Mouse (Mus musculus): Measurements from ENCODE around the gene Jmjd6. TPM values are rescaled to one million over a fixed set of nuclear protein-coding genes. Genes with fewer than 3 reads are reported as not detected.
A peak's percentile ranks its signal among the peaks of the same experiment; 100 is the strongest.

The Jmjd6 gene
- 88.3 and 97.5 TPM in 2 replicates for polyA plus RNA-seq (2016; fragmentation: Nextera tagmentation; extraction: Ambion mirVana)

DNA sequence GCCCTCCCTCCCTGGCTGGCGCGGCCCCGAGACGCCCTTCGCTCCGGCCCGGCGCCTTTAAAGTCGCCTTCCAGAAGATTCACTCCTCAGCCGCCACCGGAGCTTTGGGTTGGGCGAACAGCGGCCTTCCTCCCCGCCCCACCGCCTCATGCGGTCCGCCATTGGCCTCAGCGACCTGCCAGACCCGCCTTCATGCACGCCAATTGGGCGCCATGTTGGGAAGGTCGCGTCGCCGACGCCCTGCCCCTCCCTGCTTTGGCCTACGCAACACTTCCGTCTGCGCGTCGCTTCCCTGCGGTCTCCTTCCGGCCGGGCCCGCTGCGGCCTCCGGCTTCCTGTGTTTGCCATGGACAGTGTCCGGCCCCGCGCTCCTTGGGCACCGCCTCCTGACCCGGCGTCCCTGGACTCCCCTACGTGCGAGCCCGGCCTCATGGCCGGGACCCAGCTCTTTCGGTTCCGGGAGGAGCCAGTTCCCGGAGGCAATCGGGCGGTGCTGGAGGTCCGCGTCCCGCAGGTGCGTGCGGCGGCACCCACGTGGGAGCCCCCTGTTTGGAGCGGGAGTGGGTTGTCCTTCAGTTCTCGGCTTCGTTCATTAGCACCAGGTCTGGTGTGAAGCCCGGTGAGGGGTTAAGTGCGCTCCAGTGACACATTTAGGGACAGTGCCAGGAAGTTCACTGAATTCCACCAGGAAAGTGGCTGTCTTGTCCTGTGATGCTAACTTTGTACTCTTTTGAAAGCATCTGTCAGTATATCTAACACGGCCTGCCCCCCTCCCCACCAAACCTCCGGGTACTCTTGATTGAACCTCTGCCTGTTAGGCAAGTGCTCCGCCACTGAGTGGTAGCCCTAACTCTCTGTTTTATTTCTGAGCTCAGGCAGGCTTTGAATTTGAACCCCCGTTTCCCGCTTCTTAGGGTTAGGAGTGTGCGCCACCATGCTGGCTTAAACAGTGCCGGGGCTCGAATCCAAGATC lies at the start of gene Jmjd6, which contains the start of gene Mettl23:
Gene Jmjd6, minus strand, starts transcription at position 189 of the 973 bp plus-strand sequence.
Gene Mettl23, plus strand, starts transcription at position 18 of the 973 bp plus-strand sequence.
- Histone ChIP-seq H3K4me3 (peak within 1 kb of the TSS; percentile 92), H3K4me1 (peaks cover 61% of the 10 kb centered on the region), H3K9me3 (no peaks in the 10 kb centered on the region), H3K27me3 (replicated peaks; ENCODE audit: low read depth, poor library complexity, severe bottlenecking) (no peaks in the 10 kb centered on the region), H3K27ac (replicated peaks) (peak within 1 kb of the TSS; percentile 96), H3K36me3 (replicated peaks) (peaks cover 62% of the 10 kb centered on the region)
- DNase-seq (ENCODE audit: low spot score) = peak; percentile 98
- 1% methylated on average over 72 of the region's 72 CpGs for WGBS

DNA sequence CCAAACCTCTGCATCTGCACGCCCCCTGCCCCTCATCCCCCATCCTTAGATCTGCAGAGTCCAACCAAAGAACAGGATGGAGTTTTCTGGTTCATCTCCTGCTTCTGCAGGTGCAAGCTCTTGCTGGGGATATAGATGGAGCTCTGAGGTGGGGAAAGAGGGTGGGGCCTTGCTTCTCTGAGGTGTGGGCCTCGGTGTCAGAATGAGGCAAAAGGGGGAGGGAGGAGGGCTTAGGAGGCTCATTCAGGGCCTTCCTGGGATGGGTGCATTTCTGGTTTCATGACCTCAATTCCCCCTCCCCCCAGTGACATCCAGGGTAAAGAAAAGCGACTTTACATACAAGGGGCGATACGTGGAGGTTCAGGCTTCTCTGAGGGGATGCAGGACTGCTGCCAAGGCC lies 43.9 kb upstream of the Jmjd6 start:
- no peaks in the 10 kb centered on the region for H3K9me3 ChIP-seq
- H3K4me1 ChIP-seq = peaks cover 22% of the 10 kb centered on the region
- WGBS = 56% methylated on average over 5 of the region's 5 CpGs
- DNase-seq (ENCODE audit: low spot score) = no peak
- peaks cover 52% of the 10 kb centered on the region for H3K27me3 ChIP-seq (replicated peaks; ENCODE audit: low read depth, poor library complexity, severe bottlenecking)
- no peak overlapping the region for H3K27ac ChIP-seq (replicated peaks)
- H3K4me3 ChIP-seq = no peak overlapping the region
- H3K36me3 ChIP-seq (replicated peaks) = no peaks in the 10 kb centered on the region

DNA sequence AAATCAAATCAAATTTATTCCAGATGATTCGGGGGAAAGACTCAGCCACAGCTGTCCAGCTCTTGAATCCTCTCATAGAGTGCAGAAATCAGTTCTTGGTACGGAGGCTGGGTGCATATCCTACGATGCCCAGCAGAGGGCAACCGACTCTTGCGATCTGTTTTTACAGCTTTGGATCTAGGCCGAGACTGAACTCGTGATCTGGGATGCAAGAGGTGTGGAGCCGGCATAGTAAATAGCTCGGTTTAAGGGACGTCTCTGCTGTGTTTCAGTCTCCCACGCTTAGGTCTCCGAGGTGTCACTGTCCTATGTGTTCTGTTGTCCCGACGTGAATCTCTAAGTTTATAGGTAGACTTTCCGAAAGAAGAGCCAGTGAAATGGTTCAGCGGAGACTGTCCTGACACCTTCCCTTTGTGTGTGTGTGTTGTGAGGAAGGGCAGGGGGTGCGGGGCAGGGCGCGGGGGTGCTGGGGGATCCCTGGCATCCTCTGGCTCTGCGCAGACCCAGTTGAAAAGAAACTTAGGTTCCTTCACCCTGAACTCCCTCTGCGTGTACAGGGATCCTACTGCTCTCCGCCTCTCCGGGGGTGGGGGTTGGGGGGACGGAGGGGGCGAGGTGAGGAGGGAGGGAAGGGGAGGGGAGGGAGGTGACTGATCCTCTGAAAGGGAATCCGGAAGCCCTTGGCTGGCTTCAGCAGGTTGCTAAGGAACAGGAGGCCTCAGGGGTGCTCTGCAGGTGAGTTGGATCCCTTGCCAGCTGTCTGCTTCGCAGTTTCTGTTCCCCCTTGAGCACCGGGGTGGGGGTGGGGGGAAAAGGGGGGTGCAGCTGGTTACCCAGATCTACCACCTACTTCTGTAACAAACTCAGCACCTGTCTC lies 42.3 kb upstream of the Jmjd6 start:
- WGBS = 2% methylated on average over 27 of the region's 28 CpGs
- H3K27ac ChIP-seq (replicated peaks) = 0 out of 2 replicates have a peak overlapping the region, but pooled peaks have one; percentile 8

DNA sequence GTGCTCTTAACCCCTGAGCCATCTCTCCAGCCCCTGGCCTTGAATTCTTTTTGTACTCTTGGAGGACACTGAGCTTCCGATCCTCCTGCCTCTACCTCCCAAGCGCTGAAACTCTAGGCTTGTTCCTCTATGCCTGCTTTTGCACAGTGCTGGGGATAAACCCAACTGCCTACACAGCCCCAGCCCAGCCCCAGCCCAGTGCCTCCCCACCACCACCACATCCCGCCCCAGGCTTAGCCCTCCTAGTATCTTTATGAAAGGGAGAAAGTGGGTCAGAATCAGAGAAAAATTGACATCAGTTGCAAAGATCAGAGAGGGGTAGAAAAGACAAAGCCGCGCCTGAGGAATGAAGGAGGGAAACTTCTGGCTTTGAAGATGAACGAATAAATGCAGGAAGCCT lies 40.8 kb upstream of the Jmjd6 start:
- 82% methylated on average over 6 of the region's 6 CpGs for WGBS

More for the DNA sequence above, 42.3 kb upstream of the Jmjd6 start:
- peak; percentile 86 for DNase-seq (ENCODE audit: low spot score)
- Histone ChIP-seq H3K27me3 (replicated peaks; ENCODE audit: low read depth, poor library complexity, severe bottlenecking) (peaks cover 52% of the 10 kb centered on the region), H3K9me3 (no peaks in the 10 kb centered on the region), H3K4me3 (peak overlapping the region; percentile 46), H3K36me3 (replicated peaks) (no peaks in the 10 kb centered on the region), H3K4me1 (peaks cover 22% of the 10 kb centered on the region)

DNA sequence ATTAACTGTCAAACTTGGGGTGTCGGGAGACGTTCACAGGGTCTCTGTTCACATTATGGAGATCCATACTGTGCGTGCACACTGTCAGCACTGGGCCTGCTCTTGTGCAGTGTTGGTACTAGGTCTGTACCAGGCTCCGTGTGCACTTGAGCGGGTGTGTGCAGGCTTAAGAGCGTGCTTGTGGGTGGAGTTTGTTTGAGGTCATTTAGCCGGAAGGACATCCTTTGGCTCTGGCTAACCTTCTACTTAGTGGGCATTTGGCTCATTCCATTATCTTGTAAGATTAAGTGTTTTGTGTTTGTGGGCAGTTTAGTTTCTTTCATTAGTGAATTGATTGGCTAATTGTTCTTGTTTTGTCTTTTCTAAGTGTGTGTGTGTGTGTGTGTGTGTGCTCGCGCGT lies 39.2 kb upstream of the Jmjd6 start:
- Histone ChIP-seq H3K4me1 (peaks cover 16% of the 10 kb centered on the region), H3K27ac (replicated peaks) (no peak overlapping the region; the same call in 1 of the 2 replicates), H3K36me3 (replicated peaks) (no peaks in the 10 kb centered on the region), H3K27me3 (replicated peaks; ENCODE audit: low read depth, poor library complexity, severe bottlenecking) (peaks cover 29% of the 10 kb centered on the region), H3K9me3 (no peaks in the 10 kb centered on the region), H3K4me3 (no peak overlapping the region)
- WGBS = 84% methylated on average over 10 of the region's 10 CpGs
- DNase-seq (ENCODE audit: low spot score) = no peak

More for the DNA sequence above, 40.8 kb upstream of the Jmjd6 start:
- peaks cover 42% of the 10 kb centered on the region for H3K27me3 ChIP-seq (replicated peaks; ENCODE audit: low read depth, poor library complexity, severe bottlenecking)
- H3K4me1 ChIP-seq = peaks cover 16% of the 10 kb centered on the region
- no peaks in the 10 kb centered on the region for H3K36me3 ChIP-seq (replicated peaks)
- no peak overlapping the region for H3K27ac ChIP-seq (replicated peaks)
- H3K4me3 ChIP-seq = no peak overlapping the region
- DNase-seq (ENCODE audit: low spot score) = no peak
- no peaks in the 10 kb centered on the region for H3K9me3 ChIP-seq

GRCm38 (mm10) chr11:116881440-116881839 lies 38.2 kb upstream of the Jmjd6 start:
- 71% methylated on average over 5 of the region's 5 CpGs for WGBS
- Histone ChIP-seq H3K27ac (replicated peaks) (no peak overlapping the region), H3K36me3 (replicated peaks) (no peaks in the 10 kb centered on the region), H3K9me3 (no peaks in the 10 kb centered on the region), H3K27me3 (replicated peaks; ENCODE audit: low read depth, poor library complexity, severe bottlenecking) (peaks cover 19% of the 10 kb centered on the region), H3K4me3 (no peak overlapping the region), H3K4me1 (peaks cover 11% of the 10 kb centered on the region)
- no peak for DNase-seq (ENCODE audit: low spot score)

DNA sequence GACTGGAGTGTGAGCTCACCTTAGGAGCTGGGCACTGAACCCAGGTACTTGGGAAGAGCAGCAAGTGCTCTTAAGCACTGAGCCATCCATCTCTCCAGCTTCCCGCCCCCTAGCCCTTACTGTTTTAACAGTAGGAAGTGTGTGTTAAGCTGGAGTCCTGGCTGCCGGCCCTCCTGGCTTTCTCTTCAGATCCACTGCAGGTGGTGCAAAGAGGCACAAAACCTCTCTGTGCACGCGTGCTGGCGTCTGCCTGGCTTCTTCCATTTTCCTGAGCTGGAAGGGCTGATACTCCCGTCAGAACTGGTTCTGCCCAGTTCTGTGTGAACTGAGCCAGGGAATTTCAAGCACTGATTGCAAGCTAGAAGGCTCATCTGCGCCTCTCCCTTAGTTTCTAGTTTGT lies 37.6 kb upstream of the Jmjd6 start:
- Histone ChIP-seq H3K9me3 (no peaks in the 10 kb centered on the region), H3K36me3 (replicated peaks) (peaks cover 3% of the 10 kb centered on the region; the same call in 1 of the 2 replicates), H3K27ac (replicated peaks) (no peak overlapping the region), H3K4me1 (peaks cover 7% of the 10 kb centered on the region), H3K27me3 (replicated peaks; ENCODE audit: low read depth, poor library complexity, severe bottlenecking) (peaks cover 13% of the 10 kb centered on the region), H3K4me3 (no peak overlapping the region)
- no peak for DNase-seq (ENCODE audit: low spot score)
- 69% methylated on average over 7 of the region's 7 CpGs for WGBS

- no peaks in the 10 kb centered on the region for H3K9me3 ChIP-seq
- DNase-seq (ENCODE audit: low spot score) = no peak
- no peaks in the 10 kb centered on the region for H3K27me3 ChIP-seq (replicated peaks; ENCODE audit: low read depth, poor library complexity, severe bottlenecking)
- H3K4me3 ChIP-seq = no peak overlapping the region
- peaks cover 20% of the 10 kb centered on the region for H3K36me3 ChIP-seq (replicated peaks)
- no peak overlapping the region for H3K27ac ChIP-seq (replicated peaks)
- no peaks in the 10 kb centered on the region for H3K4me1 ChIP-seq
- 94% methylated on average over 8 of the region's 8 CpGs for WGBS
Measured at GRCm38 (mm10) chr11:116878454-116878853, 35.2 kb upstream of the Jmjd6 start.

GRCm38 (mm10) chr11:116873987-116874386 lies 30.7 kb upstream of the Jmjd6 start:
- DNase-seq (ENCODE audit: low spot score) = no peak
- Histone ChIP-seq H3K9me3 (no peaks in the 10 kb centered on the region), H3K4me3 (no peak overlapping the region), H3K27ac (replicated peaks) (no peak overlapping the region), H3K4me1 (no peaks in the 10 kb centered on the region), H3K36me3 (replicated peaks) (peaks cover 44% of the 10 kb centered on the region), H3K27me3 (replicated peaks; ENCODE audit: low read depth, poor library complexity, severe bottlenecking) (no peaks in the 10 kb centered on the region)
- 89% methylated on average over 20 of the region's 20 CpGs for WGBS

DNA sequence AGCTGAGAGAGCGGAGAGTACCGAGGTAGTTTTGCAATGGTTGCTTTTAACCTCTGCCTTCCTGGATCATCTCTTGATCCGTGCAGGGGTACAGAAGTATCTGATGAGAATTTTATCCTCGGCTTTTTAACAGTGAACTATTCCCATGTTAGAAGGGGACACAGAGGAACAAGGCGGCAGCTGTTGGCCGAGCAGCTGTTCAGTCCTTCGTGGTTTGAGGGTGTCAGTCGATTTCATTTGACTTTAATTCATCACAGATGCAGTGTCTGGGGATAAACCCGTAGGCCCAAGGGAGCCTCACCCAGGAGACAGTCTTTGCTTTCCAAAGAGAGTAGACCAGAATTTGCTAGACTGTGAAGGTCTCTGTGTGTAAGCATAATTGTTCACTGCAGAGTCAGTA lies 28.3 kb upstream of the Jmjd6 start:
- Histone ChIP-seq H3K4me1 (no peaks in the 10 kb centered on the region), H3K4me3 (no peak overlapping the region), H3K36me3 (replicated peaks) (peaks cover 60% of the 10 kb centered on the region), H3K27ac (replicated peaks) (no peak overlapping the region), H3K9me3 (no peaks in the 10 kb centered on the region), H3K27me3 (replicated peaks; ENCODE audit: low read depth, poor library complexity, severe bottlenecking) (no peaks in the 10 kb centered on the region)
- 86% methylated on average over 9 of the region's 9 CpGs for WGBS
- no peak for DNase-seq (ENCODE audit: low spot score)

- Histone ChIP-seq H3K36me3 (replicated peaks) (peaks cover 71% of the 10 kb centered on the region), H3K27me3 (replicated peaks; ENCODE audit: low read depth, poor library complexity, severe bottlenecking) (no peaks in the 10 kb centered on the region), H3K4me1 (no peaks in the 10 kb centered on the region), H3K4me3 (no peak overlapping the region), H3K9me3 (no peaks in the 10 kb centered on the region), H3K27ac (replicated peaks) (no peak overlapping the region)
- DNase-seq (ENCODE audit: low spot score) = no peak
- WGBS = 87% methylated on average over 4 of the region's 4 CpGs
Measured at GRCm38 (mm10) chr11:116869641-116870040, 26.4 kb upstream of the Jmjd6 start.

GRCm38 (mm10) chr11:116869223-116869622 lies 26.0 kb upstream of the Jmjd6 start:
- peaks cover 71% of the 10 kb centered on the region for H3K36me3 ChIP-seq (replicated peaks)

More at GRCm38 (mm10) chr11:116869223-116869622, 26.0 kb upstream of the Jmjd6 start:
- 90% methylated on average over 8 of the region's 8 CpGs for WGBS
- no peak overlapping the region for H3K27ac ChIP-seq (replicated peaks)
- H3K27me3 ChIP-seq (replicated peaks; ENCODE audit: low read depth, poor library complexity, severe bottlenecking) = no peaks in the 10 kb centered on the region
- no peaks in the 10 kb centered on the region for H3K9me3 ChIP-seq
- no peak overlapping the region for H3K4me3 ChIP-seq
- DNase-seq (ENCODE audit: low spot score) = no peak
- no peaks in the 10 kb centered on the region for H3K4me1 ChIP-seq

Data from embryonic facial prominence, embryonic 10.5 days (tissue).